Mouse (Mus musculus) gastrocnemius, postnatal 36 days (tissue): Measurements from ENCODE around the gene Trim29. TPM values are rescaled to one million over a fixed set of nuclear protein-coding genes. Genes with fewer than 3 reads are reported as not detected.

Source experiments
- DNase-seq, 2 experiments: peaks; one replicate each; pipeline ENCODE4 v3.0.0; 2022
- intact Hi-C: fragments of 180-260 bp; cut with DNase I; formaldehyde crosslinking; loops from one replicate; pipeline ENCODE4 v1.15.1; 2025
- total RNA-seq, 2 experiments: library from RNA; stranded (reverse); gene quantifications; 2 replicates each; pipeline ENCODE4 v1.2.3; 2021

The Trim29 gene
- total RNA-seq, 2 experiments from 2014 or later, result 0.10 TPM

GRCm38 (mm10) chr9:43358591-43359323 is 48.1 kb downstream of the Trim29 start:
- intact Hi-C loops, result no loop called here
- DNase-seq, result no peak

GRCm38 (mm10) chr9:43368781-43369180 is 58.1 kb downstream of the Trim29 start:
- intact Hi-C loops, result no loop called here
- no peak for DNase-seq

- intact Hi-C loops, result no loop called here
- no peak for DNase-seq
These were observed 73.2 kb downstream of the Trim29 start for GRCm38 (mm10) chr9:43383871-43384270.

GRCm38 (mm10) chr9:43384400-43384799 is 73.8 kb downstream of the Trim29 start:
- no peak for DNase-seq
- intact Hi-C loops, result no loop called here

Other genes with a start within 250 kb of the Trim29 start
- 10 to 100 TPM; 44.9 to 45.2 TPM for gene Arhgef12, start 203.6 kb upstream of the Trim29 start, total RNA-seq
- gene Tmem136, start 194.3 kb upstream of the Trim29 start, total RNA-seq, result 1 to 10 TPM; 1.1 to 3.2 TPM
- not detected for gene Pou2f3, start 100.5 kb upstream of the Trim29 start, total RNA-seq
- 10 to 100 TPM in 1 of 2 experiments, 1 to 10 TPM in 1; 5.4 to 10.7 TPM for gene Oaf, start 70.9 kb upstream of the Trim29 start, total RNA-seq